Mouse (Mus musculus) frontal cortex, postnatal 10 days (tissue): Measurements from ENCODE around the gene Carhsp1.

Experiments
- DNase-seq, 2 experiments: peaks; one replicate each; pipeline ENCODE4 v3.0.0; 2022; ENCODE audit warnings: low spot score in 2 of 2, mixed read lengths in 1 of 2

The Carhsp1 gene

DNA sequence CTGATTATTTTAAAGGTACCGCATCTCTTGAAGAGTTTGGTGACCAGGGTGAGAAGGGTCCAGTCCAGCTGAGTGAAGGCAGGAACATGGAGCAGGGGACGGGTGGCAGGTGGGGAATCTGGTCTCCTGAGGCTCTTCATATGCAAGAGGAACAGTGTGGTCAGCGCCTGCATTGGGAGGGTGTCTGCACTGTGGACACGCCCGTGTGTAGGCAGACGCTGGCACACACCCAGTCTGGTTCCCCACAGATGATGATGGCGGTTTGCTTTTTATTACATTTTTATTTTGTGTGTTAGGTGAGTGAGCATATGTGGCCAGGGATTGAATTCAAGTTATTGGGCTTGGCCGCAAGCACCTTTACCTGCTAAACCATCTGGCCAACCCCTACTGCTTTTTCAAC, 3.6 kb upstream of the Carhsp1 start:
- DNase-seq: no peak

DNA sequence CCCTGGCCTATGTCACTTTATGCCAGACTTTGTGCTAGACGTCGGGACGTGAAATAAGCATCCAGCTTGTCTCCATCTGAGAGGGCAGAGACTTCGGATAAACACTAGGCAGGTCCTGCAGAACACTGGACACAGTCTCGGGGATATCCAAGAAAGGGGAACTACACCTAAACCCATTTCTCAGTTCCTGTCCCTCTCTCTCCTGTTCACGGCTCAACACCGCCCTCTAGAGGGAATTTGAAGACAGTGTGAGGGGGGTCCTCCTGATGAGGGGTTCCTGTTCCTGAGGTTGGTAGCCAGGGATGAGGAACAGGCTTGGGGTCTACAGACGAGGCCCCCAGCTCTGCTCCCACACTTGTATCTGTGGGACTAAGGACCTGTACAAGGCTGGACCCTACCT, 2.2 kb upstream of the Carhsp1 start:
- DNase-seq: peak in 1 of 2 experiments; percentile 40

DNA sequence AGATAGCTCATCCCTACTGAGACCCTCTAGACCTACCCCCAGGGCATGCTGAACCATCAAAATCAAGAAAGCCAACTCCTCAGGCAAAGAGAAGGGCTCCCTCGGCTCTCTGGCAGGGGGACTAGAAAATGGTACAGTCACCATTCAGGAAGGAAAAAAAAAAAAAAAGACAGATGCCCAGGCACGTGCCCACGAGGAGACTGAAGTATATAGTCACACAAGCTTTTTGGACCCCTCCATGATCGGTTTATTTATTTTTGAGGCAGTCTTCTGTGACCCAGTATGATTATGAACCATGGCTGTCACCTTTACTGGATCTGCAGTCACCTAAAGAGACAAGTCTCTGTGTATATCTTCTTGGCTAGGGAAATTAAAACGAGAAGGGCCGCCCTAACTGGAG, 1.4 kb upstream of the Carhsp1 start:
- DNase-seq: no peak

DNA sequence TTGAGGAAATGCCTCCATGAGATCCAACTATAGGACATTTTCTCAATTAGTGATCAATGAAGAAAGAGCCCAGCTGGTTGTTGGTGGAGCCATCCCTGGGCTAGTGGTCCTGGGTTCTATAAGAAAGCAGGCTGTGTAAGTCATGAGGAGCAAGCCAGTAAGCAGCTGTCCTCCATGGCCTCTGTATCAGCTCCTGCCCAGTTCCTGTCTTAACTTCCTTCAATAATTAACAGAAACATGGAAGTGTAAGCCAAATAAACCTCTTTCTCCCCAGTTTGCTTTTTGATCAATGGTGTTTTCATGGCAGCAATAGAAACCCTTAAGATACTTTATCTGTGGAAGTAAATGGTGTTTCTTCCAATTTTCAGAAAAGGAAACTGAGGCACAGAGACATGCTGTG, 856 bp upstream of the Carhsp1 start:
- DNase-seq: no peak

DNA sequence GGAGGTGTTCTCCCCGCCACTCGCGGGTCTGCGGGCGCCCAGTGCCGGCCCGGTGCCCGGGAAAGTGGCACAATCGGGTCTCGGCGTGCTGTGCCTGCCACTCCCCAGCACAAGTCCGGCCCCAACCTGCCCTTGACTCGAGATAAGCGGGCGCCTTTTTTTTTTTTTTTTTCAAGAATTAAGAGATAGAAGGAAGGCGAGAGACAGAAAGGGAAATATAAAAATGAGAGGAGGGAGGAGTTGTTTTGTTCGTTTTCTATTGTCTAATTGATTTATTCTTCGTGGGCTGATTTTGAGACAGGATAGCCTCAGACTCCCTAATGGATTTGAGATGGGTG, 364 bp upstream of the Carhsp1 start:
- no peak for DNase-seq

DNA sequence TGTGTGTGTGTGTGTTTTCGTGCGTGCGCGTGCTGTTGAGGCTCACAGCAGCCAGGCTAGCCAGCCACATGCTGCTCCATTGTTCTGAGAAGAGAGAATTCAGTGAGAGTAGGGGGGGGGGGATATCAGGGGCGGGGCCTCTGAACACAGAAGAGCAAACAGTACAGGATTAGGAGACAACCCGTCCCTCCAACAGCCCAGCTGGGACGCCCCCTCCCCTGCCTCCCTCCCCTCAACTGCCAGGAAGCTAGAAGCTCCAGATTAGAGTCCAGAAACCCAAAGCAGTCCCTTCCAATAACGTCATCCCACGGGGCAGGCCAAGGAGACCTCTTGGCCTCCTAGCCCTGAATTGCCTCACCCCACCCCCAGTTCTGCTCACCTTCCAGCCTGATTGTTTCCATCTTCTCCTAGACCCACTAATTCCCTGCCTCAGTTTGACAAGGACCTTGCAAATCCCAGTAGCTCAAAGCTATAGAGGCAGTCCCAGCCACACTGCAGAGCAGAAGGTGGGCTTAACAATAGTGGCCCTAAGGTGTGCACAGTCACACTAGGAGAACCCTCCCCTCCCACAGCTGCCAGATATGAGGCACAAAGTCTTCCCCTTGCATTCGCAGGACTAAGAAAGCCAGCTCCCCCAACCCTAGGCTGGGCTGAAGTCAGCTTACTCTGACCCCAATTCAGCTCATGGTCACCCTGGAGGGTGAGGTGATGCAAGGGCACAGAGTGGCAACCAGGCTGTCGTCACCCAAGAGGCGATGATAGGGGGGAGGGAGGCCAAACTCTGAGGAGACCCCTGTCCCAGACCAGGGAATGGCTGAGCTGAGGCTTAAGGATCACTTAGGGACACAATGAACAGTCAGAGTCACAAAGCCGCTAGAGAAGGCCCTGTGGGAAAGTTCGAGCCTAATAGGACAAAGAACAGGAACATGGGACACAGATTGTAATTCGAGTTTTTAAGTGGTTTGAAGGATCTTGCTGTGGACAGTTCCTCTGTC, 1.6 kb downstream of the Carhsp1 start:
- no peak for DNase-seq

DNA sequence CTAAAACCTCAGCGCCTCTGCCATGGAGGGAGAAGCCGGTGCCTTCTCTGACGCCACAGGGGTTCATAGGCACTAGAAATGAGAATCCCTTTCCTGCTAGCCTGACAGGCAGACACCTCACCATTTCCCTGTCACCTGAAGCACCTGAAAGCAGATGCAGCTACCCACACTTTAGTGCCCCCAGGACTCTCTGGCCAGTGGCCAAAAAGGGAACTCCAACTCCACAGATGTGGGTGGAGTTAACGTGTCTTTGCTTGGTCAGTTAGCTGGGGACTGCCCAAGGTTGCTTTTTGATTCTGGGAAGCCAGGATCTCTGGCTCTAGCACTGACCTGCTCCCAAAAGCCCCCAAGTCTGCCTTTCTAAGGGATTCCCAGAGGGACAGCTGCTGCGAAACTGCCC, 2.5 kb downstream of the Carhsp1 start:
- no peak for DNase-seq

DNA sequence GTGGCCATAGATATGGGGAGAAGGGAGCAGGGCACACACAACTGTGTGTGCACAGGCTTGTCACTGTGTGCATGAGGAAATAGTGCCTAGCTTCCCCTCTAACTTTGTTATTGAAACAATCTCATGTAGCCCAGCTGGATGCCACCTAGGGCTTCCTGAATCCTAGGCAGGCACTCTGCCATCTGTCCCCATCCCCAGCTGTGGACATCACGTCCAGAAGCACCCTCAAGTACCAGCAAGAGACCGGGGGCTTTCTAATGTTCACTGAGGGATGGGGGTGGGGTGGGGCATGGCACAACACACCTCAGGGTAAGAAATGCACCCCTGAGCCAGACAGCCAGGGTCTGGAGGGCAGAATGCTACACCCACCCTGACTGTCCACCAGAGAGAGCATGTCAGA, 3.6 kb downstream of the Carhsp1 start:
- DNase-seq: no peak

DNA sequence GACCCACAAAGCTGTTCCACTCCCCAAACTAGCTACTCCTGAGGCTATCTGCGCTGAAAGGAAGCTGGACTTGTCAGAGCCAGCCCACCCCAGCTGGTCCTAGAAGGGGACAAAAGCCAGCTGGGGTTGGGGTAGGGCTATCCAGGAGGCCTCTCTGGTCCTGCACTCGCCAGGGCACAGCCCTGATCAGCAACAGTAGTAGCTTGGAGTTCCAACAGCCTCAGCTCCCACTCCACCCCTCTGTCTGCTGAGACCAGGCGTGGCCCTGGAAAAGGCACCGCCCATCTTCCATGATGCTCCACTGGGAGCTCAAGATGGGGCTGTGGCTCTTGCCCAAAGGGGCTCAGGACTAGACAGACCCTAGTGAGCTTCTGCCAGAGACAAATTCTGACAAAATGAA, 4.1 kb downstream of the Carhsp1 start:
- no peak for DNase-seq

DNA sequence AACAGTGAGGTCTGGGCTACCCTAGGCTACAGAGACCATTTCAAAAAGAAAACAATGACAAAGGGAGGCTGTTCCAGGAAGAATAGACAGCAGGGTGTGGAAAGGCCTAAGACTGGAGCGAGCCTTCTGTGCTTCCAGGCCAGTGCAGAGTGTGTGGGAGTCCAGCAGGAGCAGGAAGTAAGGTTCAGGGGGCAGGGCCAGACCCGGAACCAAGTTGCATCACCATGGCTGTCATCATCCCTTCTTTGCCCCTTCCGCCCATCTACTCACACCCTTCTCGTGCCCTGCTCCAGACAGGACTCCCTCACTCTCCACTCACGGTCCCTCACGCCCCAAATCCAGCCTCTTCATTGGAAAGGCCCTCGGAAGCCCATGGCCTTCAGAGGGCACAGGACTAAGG, 4.7 kb downstream of the Carhsp1 start:
- DNase-seq: no peak

DNA sequence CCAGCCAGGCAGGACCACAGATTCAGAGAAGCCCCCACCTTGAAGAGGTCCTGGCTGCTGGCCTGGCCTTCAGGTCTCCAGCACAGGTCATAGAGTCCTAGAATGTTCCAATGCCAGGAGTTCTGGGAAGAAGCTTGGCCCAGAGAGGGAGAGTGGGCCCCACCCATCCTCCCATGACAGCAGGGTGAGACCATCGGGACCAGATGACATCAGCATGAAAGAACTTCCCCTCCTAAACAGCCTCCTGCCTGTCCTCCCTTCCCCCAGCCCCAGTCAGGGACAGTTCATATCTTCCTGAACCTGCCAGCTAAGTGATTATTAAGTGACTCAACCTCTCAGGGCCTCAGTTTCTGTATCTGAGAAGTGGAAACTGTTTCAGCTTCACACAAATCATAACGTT, 5.5 kb downstream of the Carhsp1 start:
- DNase-seq: no peak

DNA sequence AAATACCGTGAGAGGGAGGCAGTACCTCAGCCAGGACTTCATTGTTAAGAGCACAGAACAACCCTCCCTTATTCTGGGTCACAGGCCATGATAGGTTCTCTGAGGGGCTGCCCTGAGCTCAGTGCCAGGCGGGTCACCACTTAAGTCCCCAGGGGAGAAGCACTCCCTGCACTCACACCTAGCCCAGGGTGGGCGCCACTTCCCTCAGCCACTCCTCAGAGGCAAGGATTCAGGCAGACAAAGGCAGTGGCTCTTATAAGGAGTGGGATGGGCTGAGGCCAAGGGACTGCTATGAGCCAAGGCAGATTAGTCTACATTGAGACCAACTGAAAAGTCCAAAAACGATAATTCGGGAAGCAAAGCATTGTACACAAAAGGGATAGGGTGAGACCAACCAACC, 6.6 kb downstream of the Carhsp1 start:
- no peak for DNase-seq

DNA sequence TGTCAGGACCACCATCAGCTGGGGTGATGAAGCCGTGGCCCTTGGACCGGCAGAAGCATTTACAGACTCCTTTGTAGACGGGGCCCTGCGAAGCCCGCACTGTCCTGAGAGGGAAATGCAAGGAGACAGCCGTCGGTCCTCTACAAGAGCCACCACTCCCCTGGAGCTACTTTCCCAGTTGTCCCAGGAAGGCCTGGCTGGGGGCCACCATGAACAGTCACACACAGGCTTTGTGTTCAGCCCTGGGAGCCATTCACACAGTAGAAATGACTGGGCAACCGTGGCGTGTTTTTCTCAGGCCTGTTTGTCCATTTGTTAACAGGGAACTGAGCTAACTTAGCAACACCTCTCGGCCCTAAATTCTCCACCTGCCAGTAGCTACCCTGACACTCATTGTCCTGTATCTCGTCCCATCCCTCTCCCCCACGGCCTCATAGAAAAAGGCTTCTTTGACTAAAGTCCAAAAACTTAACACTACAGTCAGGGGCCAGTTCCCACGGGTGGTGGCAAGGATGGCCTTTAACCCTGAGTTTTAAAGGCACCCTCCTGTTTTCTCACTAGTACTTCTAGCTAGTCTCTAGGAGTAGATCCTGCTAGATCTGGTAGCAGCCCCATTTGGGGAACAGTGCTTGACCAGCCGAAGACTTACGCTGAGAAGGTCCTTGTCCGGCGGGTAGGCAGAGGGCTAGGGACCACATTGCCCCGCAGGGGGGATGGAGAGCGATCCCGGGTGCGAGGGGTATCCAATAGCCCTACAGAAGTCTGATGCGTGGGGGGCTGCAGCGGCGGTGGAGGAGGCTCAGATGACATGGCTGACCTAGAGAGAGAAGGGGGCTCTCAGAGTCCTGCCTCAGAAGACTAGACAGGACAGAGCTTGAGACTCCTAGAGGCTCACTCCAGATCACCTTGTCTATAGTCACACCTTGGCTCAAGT, 8.1 kb downstream of the Carhsp1 start:
- no peak for DNase-seq

DNA sequence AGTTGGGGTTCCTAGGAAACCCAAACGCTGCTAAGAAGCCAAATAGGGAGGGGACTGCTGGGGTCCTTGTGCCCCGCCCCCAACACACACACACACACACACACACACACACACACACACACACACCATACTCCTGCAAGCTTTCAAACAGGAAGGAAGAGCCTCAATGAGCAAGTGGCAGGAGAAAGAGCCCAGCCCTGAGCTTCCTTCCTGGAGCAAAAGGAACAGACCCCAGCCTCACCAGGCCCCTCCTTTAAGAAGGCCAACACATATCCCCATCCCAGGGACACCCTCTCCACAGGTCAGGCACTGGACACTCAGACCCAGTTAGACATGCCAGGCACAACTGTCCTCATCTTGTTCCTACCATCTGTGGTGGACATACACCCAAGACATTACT, 8.9 kb downstream of the Carhsp1 start:
- DNase-seq: no peak

DNA sequence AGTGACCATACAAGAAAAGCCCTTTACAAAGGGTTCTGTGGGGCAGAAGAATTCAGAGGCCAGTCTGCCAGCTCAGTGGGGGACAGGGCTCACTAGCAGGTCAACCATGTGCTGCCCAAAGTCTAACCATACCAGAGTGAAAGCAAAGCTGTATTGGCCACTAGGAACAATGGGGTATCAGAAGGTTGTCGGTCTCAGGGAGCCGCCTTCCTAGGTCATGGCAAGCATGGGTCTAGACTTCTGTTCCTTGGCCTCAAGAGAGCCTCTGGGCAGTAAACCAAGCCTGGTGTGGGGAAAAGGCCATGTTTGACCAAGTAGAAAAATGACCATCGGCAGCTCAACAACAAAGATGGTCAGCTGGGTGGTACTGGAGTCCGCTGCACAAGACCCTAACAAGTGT, 13.2 kb downstream of the Carhsp1 start:
- no peak for DNase-seq

DNA sequence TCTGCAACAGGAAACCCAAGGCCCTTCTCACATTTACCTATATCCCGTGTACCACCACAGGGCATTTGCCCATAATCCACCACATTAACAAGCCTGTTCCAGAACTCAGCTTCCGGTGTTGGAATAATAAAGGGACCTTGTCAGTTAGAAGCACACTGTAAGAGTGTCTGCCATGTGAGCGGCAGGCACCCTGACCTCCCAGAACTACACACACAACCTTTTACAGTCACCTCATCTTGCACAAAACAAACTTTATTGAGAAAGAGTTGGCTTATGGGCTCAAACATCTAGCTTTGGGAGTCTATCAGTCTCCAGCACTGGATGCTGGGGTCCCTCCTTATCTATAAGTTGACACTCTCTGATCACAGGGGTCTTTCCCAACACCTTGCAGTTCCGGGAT, 13.6 kb downstream of the Carhsp1 start:
- DNase-seq: no peak

DNA sequence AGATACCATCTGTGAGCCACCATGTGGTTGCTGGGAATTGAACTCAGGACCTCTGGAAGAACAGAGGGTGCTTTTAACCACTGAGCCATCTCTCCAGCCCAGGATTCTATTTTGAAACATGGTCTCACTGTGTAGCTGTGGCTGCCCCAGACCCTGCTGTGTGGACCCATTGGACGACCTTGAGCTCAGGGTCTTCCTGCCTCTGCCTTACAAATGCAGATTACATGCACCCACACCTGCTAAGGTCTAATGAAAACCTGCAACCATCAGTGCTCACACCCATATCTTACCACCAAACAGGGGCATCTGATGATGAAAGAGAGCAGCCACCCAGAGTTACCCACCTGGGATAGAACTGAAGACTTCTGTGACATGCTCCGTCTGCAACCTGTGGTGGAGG, 15.7 kb downstream of the Carhsp1 start:
- DNase-seq: no peak

DNA sequence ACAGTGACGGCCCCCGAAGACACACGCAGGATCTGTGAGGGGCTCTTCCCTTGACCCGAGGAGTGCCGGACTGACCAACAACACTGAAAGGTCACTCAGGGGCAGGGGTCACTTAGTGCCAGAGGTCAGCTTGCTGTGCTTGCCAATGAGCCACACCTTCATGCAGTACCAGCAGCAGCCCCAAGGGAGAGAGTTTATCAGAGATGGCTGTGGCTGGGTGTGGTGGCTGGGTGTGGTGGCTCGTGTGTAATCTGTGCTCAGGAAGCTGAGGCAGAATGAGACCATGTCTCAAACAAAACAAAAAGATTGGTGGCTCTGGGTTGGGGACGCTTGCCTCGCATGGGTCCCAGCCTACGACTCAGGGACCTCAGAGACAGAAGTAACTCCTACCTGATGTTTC, 16.4 kb downstream of the Carhsp1 start:
- DNase-seq: no peak

DNA sequence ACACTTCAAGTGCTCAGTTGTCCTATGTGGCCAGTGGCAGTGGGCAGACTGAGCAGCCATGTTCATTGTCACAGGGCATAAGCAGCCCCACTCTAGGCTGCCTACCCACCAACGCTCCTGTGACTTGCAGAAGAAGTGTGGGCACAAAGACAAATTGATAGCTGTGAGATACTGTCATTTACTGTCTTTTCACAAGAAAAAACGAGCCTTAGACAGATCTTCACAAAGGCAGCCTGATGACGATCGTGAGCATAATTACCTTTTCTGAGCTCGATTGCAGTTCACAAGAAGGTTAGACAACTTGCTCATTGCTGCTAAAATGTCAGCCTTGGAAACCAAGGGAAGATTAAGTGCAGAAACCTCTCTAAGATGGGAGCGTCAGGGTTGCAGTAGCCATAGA, 16.8 kb downstream of the Carhsp1 start:
- no peak for DNase-seq

DNA sequence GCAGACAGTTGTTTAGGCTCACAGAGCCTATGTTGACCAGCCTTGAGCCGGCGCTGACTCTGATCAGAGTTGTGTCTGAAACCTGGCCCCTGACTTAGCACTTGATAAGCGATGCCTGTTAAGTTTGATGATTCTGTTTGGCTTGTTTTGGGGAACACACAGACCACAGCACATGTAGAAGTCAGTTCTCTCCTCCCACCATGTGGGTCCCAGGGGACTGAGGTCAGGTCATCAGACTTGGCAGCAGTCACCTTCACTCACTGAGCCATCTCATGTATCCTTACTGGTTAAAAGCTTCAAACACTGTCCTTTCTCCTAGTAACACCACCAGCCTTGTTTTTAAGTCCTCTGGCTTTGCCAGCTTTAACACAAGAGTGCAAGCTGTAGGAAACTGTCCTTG, 21.9 kb downstream of the Carhsp1 start:
- DNase-seq: no peak

DNA sequence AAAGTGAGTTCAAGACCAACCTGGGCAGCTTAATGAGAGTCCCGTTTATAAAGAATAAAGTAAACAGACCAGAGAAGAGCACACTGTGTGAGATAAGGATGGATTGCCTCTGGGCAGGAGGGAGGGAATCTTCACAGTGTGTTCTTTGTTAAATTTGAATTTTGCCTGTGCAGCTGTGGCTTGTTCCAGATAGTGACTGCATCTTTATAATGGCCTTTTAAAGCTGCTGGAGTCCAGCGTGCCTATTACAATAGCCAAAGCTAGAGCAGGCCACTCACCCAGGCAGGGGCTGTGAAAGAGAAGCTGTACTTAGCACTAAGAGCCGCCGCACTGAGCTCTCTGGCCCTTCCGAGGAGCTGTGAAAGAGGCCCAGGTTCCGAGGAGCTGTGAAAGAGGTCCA, 26.4 kb downstream of the Carhsp1 start:
- DNase-seq: no peak

DNA sequence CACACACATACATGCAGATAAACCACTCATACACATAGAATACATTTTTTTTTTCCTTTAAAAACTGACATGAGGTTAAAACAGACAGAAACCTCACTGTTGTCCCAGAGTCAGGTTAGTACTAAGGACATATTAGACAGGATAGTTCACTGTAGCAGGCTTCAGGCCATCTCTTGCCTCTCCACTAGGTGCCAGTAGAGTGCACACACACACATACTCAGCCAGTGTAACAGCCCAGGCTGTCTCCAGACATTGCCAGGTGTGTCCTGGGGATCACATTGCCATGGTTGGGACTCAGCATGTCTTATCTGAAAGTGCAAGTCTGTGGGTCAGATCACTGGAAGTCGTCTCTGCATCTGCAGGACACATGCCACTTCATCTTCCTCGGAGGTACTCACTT, 28.1 kb downstream of the Carhsp1 start:
- no peak for DNase-seq
